Mouse (Mus musculus) midbrain, embryonic 16.5 days (tissue): ENCODE results near the gene Usp24. TPM values are rescaled to one million over a fixed set of nuclear protein-coding genes. Genes with fewer than 3 reads are reported as not detected.
A peak's percentile ranks its signal among the peaks of the same experiment; 100 is the strongest.

Experiments used
- ATAC-seq: fragments of 200-750 bp; cut with Nextera tagmentation; 2 replicates; pipeline ENCODE4 v1.8.0; 2017; ENCODE audit warnings: moderate TSS enrichment
- H3K27ac ChIP-seq: fragments of 300-500 bp; sonication (generic); 2 replicates; pipeline ENCODE4 v1.5.1; 2014; ENCODE audit warnings: mild to moderate bottlenecking, low read length, mixed read lengths
- H3K27me3 ChIP-seq: fragments of 300-500 bp; sonication (generic); 2 replicates; pipeline ENCODE4 v1.6.1; 2014; ENCODE audit warnings: low read depth, low read length, mixed read lengths; ENCODE audit not compliant: control insufficient read depth, insufficient read depth
- H3K36me3 ChIP-seq: fragments of 300-500 bp; sonication (generic); 2 replicates; pipeline ENCODE4 v1.6.1; 2014; ENCODE audit warnings: mild to moderate bottlenecking, low read length, moderate library complexity, mixed read lengths; ENCODE audit not compliant: control insufficient read depth, insufficient read depth
- H3K4me1 ChIP-seq: fragments of 300-500 bp; sonication (generic); 2 replicates; pipeline ENCODE4 v1.6.1; 2014; ENCODE audit warnings: mild to moderate bottlenecking, low read length, mixed read lengths; ENCODE audit not compliant: control insufficient read depth, insufficient read depth
- H3K4me2 ChIP-seq: fragments of 300-500 bp; sonication (generic); 2 replicates; pipeline ENCODE4 v1.6.1; 2014; ENCODE audit warnings: mild to moderate bottlenecking, low read length, mixed read lengths
- H3K4me3 ChIP-seq: fragments of 300-500 bp; sonication (generic); 2 replicates; pipeline ENCODE4 v1.5.1; 2014; ENCODE audit warnings: low read depth, mild to moderate bottlenecking, low read length, moderate library complexity, mixed read lengths
- H3K9ac ChIP-seq: fragments of 300-500 bp; sonication (generic); 2 replicates; pipeline ENCODE4 v1.6.1; 2014; ENCODE audit warnings: low read depth, low read length, mixed read lengths
- H3K9me3 ChIP-seq: fragments of 300-500 bp; sonication (generic); replicated peaks from 2 replicates; pipeline ENCODE4 v1.6.1; 2014; ENCODE audit warnings: mild to moderate bottlenecking, low read length, mixed read lengths; ENCODE audit not compliant: control insufficient read depth, poor library complexity, severe bottlenecking
- WGBS: fragments of 180-500 bp; shearing (Covaris S2); extraction: QIAGEN DNeasy Blood & Tissue Kit; methylation state at CpG from one replicate; pipeline ENCODE4 v1.1.7; 2014; 5-methylcytosine and 5-hydroxymethylcytosine counted together
- polyA plus RNA-seq: library from polyadenylated mRNA; unstranded; fragments of >200 nt; fragmentation: Nextera tagmentation; extraction: Ambion mirVana; gene quantifications from 2 replicates; pipeline ENCODE4 v1.2.1, GENCODE M21; 2015

Usp24 gene
- polyA plus RNA-seq, 1 experiment from 2014 or later: 7.6 TPM

DNA sequence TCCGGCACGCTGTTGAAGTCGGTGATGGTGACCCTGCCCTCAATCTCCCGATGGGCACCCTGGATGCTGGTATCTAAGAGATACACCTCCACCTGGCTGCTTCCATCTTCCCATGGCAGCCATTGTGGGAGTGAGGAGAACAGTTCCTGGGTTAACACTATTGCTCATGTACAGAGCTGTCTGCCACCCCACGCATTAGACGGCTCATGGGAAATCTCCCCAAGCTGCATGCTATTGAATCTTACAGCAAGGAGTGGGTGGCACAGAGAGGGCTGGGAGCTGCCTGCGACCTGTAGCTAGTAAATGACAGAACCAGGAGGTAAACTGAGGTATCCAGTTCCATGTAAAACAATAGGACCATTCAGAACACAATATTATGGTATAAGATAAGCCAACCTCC, 138.5 kb downstream of the Usp24 start:
- Histone ChIP-seq H3K9ac (no peak overlapping the region), H3K9me3 (no peaks in the 10 kb centered on the region), H3K27ac (no peak overlapping the region), H3K36me3 (no peaks in the 10 kb centered on the region), H3K27me3 (no peaks in the 10 kb centered on the region), H3K4me2 (no peak overlapping the region), H3K4me1 (no peaks in the 10 kb centered on the region), H3K4me3 (no peak overlapping the region)
- ATAC-seq: no peak
- WGBS: 90% methylated on average over 7 of the region's 7 CpGs

DNA sequence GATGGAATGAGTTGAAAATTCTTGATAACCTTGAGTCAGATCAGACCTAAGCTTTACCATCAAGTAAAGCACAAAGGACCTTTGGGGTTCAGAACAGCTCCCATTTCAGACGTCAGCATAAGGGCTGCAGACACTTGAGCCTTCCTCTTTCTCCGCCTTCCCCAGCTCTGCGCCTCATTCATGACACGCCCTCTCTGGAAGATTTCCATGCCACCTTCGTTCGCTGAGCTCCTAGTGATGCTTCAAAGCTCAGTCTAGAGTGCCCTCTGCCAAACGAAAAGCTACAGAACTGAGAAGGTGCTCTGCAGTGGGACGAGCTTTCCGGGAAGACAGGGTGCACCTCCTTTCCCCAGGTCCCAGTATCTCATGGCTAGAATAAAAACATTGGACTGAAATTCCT, 146.0 kb downstream of the Usp24 start:
- no peak for ATAC-seq
- Histone ChIP-seq H3K4me2 (no peak overlapping the region), H3K36me3 (no peaks in the 10 kb centered on the region), H3K27me3 (peaks cover 12% of the 10 kb centered on the region), H3K9ac (no peak overlapping the region), H3K27ac (no peak overlapping the region), H3K9me3 (no peaks in the 10 kb centered on the region), H3K4me1 (peaks cover 5% of the 10 kb centered on the region; the same call in 1 of the 2 replicates), H3K4me3 (no peak overlapping the region)
- 79% methylated on average over 9 of the region's 9 CpGs for WGBS

DNA sequence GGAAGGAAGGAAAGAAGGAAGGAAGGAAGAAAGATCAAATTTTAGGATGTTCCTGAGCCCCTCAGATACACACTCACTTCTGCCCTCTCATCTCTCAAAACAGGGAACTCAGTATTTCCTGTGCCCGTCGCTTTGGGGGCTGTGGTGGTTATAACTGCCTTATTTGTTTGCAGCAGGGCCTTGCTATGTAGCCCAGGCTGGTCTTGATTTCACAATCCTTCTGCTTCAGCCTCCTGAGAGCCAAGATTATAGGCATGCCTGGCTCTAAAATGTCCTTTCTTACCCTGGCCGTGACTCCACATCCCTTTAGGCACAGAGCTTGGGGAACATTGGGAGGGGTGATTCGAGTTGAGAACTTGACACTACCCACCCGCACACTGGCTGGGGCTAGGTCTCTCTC, 146.5 kb downstream of the Usp24 start:
- no peak overlapping the region for H3K27ac ChIP-seq
- no peak overlapping the region for H3K9ac ChIP-seq
- no peak overlapping the region for H3K4me3 ChIP-seq
- no peaks in the 10 kb centered on the region for H3K36me3 ChIP-seq
- H3K4me2 ChIP-seq: no peak overlapping the region
- WGBS: 79% methylated on average over 5 of the region's 5 CpGs
- H3K4me1 ChIP-seq: peaks cover 5% of the 10 kb centered on the region; the same call in 1 of the 2 replicates
- no peaks in the 10 kb centered on the region for H3K9me3 ChIP-seq
- no peak for ATAC-seq
- H3K27me3 ChIP-seq: peaks cover 12% of the 10 kb centered on the region

DNA sequence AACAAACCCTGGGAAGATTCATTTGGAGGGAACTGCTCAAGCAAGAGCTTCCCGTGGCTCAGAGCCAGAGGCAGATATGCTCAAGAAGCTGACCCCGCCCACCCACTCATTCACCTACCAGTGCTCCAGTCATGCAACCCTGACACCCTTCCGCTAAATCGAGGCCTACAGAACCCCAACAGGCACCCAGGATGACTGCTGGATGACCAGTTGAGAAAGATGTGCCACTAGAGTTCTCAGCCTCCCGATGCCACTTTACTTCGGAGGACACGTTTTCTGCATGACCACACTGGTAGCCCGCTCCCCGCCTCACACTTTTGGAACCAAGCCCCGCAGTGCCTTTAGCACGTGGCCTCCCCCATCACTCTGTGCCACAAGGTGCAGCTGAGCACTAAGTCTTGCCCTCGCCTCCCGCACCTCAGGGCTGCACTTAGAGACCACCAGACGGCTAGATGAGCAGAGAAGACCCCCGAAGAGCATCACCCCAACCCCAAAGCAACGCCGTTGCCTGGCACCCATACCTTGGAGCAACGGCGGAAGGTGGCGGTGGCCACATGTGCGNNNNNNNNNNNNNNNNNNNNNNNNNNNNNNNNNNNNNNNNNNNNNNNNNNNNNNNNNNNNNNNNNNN, 147.3 kb downstream of the Usp24 start:
- Histone ChIP-seq H3K27me3 (peaks cover 12% of the 10 kb centered on the region), H3K4me3 (peak overlapping the region; percentile 46), H3K27ac (no peak overlapping the region), H3K36me3 (no peaks in the 10 kb centered on the region), H3K9ac (peak overlapping the region; percentile 73), H3K4me1 (peaks cover 5% of the 10 kb centered on the region; the same call in 1 of the 2 replicates), H3K9me3 (no peaks in the 10 kb centered on the region), H3K4me2 (peak overlapping the region; percentile 72)
- 29% methylated on average over 21 of the region's 21 CpGs for WGBS
- no peak for ATAC-seq

DNA sequence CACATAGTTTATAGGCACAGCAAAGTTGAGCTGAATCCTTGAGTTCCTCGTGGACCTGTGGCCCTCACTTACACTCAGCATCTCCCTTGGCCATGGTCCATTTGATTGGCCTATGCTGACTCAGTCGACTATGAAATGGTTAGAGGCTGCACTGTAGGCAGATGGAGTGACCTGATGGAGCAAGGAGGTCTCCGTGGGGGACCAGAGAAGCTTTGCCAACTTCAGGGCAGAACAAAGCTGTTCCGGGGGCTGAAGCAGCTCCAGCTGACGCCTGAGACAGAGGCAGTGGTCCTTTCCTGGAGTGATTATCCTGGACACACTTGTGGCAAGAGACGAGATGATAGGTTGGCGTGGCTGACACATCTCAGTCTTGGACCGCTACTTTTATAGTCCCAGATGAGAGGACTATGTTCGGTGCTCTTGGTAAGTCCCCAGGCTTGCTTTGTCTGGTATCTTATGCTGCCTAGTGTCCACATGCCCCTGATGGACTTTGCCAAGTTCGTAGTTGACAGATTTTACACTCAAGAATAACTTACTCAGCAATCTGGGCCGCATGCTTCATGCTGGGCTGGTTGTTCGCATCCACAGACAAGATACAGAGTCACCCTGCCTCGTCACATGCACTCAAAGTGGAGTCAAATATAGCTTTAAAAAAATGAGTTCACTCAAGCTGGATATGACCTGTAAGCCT, 151.6 kb downstream of the Usp24 start:
- 77% methylated on average over 13 of the region's 13 CpGs for WGBS
- ATAC-seq: no peak
- Histone ChIP-seq H3K27me3 (peaks cover 11% of the 10 kb centered on the region), H3K4me1 (peaks cover 5% of the 10 kb centered on the region; the same call in 1 of the 2 replicates), H3K9me3 (no peaks in the 10 kb centered on the region), H3K27ac (no peak overlapping the region), H3K4me2 (no peak overlapping the region), H3K4me3 (no peak overlapping the region), H3K36me3 (no peaks in the 10 kb centered on the region), H3K9ac (no peak overlapping the region)

DNA sequence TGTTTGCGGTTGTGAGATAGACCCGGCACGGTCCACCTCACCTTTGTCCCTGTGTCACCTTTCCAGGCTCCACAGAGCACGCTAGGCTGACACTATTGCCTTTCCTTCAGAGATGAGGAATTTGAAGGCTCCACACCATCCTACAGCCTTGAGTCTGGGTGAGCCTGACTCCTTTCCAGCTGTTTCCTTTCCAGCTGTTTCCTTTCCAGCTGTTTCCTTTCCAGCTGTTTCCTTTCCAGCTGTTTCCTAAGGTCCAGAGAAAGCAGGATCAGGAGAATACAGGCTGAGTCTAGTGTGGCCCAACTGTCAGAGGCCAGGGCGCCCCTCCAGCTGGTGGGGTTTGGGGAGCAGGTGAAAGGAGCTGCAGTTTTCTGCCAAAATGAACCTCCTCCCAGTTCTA, 154.9 kb downstream of the Usp24 start:
- WGBS: 84% methylated on average over 5 of the region's 5 CpGs
- Histone ChIP-seq H3K4me1 (no peaks in the 10 kb centered on the region), H3K27ac (no peak overlapping the region), H3K9ac (no peak overlapping the region), H3K9me3 (no peaks in the 10 kb centered on the region), H3K27me3 (no peaks in the 10 kb centered on the region), H3K36me3 (no peaks in the 10 kb centered on the region), H3K4me3 (no peak overlapping the region), H3K4me2 (no peak overlapping the region)
- ATAC-seq: no peak

DNA sequence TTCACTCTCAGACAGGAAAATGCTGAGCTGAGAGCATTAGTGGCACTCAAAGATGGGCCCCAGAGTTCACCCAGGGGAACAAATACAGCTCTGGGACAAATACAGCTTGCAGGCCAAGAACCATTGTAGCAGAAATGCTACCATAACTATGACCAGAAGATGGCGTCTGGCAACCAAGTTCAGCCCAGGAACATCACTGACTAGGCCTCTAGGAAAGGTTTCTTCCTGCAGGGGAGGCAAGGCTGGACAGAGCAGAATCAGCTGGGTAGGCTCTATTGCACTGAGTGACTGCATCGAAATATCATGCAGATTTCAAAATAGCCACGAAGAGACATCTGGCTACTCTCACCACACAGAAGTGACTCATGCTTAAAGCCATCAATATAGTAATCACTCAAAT, 156.3 kb downstream of the Usp24 start:
- Histone ChIP-seq H3K9me3 (no peaks in the 10 kb centered on the region), H3K4me1 (no peaks in the 10 kb centered on the region), H3K9ac (no peak overlapping the region), H3K27me3 (no peaks in the 10 kb centered on the region), H3K4me2 (no peak overlapping the region), H3K4me3 (no peak overlapping the region), H3K36me3 (no peaks in the 10 kb centered on the region), H3K27ac (no peak overlapping the region)
- ATAC-seq: peak; percentile 75
- WGBS: 13% methylated on average over 3 of the region's 3 CpGs

DNA sequence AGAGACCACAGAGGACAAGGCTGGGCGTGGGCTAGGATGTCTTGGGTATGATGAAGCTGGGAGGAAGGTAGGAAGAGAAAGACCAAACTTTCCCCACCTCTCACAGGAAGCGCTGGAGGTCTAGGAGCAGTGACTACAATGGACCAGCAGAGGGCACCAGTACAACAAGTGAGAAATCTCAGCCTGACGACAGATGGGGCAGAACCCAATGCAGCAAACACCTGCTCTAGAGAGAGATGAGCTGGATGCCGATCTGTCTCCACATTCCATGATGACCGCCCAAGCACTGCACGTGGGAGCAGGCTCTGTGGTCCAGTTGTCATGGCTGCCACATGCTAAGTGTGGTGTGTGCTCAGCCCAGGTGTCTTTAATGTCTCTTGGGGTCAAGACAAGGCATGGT, 158.2 kb downstream of the Usp24 start:
- no peaks in the 10 kb centered on the region for H3K36me3 ChIP-seq
- peak overlapping the region; percentile 40; the same call in 1 of the 2 replicates for H3K9ac ChIP-seq
- ATAC-seq: peak; percentile 73
- no peak overlapping the region for H3K4me2 ChIP-seq
- H3K4me3 ChIP-seq: no peak overlapping the region
- H3K27me3 ChIP-seq: no peaks in the 10 kb centered on the region
- 3% methylated on average over 6 of the region's 6 CpGs for WGBS
- no peaks in the 10 kb centered on the region for H3K9me3 ChIP-seq
- H3K4me1 ChIP-seq: no peaks in the 10 kb centered on the region
- no peak overlapping the region for H3K27ac ChIP-seq

DNA sequence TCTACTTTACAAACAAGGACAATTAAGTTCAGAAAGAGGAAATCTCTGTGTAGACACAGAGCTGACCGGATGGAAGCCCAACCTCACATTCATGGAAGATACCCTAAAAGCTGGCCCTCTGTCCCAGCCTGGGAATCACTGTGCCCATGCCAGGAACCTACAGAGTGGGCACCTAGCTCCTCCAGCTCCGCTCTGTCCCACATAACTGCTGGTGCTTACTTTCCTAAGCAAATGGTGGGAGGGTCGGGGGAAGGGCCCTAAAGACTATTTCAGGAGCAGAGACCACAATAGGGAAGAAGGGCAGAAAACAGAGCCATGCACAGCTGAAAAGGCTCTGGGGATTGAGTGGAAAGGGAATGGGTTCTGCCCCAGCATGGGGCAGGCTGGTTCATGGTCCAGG, 164.5 kb downstream of the Usp24 start:
- Histone ChIP-seq H3K4me3 (no peak overlapping the region), H3K27ac (no peak overlapping the region), H3K4me2 (no peak overlapping the region), H3K9ac (no peak overlapping the region), H3K4me1 (no peaks in the 10 kb centered on the region), H3K27me3 (no peaks in the 10 kb centered on the region), H3K36me3 (no peaks in the 10 kb centered on the region), H3K9me3 (no peaks in the 10 kb centered on the region)
- WGBS: 73% methylated on average over 3 of the region's 3 CpGs
- ATAC-seq: no peak
